Mouse (Mus musculus): ENCODE measurements around the gene Tenm3. TPM values are rescaled to one million over a fixed set of nuclear protein-coding genes. Genes with fewer than 3 reads are reported as not detected.

Gene Tenm3
- polyA plus RNA-seq (2017; shearing (Covaris generic)): 0.27 TPM

DNA sequence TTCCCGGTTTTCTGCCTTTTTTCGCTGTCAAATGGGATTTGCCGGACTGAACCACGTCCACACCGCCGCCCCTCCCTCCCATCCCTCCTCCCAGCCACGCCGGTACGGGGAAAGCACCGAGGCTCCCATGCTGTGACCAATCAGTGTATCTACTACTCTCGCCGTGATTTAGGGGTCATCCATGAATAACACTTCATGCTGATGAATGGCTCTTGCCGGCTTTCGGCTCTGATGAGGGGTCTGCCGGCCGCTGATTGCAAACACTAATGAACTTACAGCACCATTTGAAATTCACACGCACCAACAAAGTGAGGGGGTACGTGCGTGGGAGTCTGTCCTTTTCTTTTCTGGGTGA is at the start of gene Tenm3:
Tenm3 (minus strand) TSS at position 21 of the 355 bp plus-strand sequence.

Measured in naive thymus-derived CD4-positive, alpha-beta T cell, adult 5 months (primary cell).